Mouse (Mus musculus) testis, adult 2 months (tissue): ENCODE measurements around the gene Gm10198.

Experiments
- CTCF ChIP-seq: fragments of 200-500 bp; IDR thresholded peaks from 2 replicates; pipeline ENCODE4 v1.5.1; 2012; ENCODE audit warnings: low read depth, mild to moderate bottlenecking, inconsistent platforms, low read length, moderate library complexity; ENCODE audit not compliant: control insufficient read depth, insufficient read depth, insufficient replicate concordance
- POLR2A ChIP-seq: fragments of 200-500 bp; IDR thresholded peaks from 2 replicates; pipeline ENCODE4 v1.6.1; 2012; ENCODE audit warnings: low read depth, mild to moderate bottlenecking, inconsistent platforms, low read length, moderate library complexity; ENCODE audit not compliant: control insufficient read depth

DNA sequence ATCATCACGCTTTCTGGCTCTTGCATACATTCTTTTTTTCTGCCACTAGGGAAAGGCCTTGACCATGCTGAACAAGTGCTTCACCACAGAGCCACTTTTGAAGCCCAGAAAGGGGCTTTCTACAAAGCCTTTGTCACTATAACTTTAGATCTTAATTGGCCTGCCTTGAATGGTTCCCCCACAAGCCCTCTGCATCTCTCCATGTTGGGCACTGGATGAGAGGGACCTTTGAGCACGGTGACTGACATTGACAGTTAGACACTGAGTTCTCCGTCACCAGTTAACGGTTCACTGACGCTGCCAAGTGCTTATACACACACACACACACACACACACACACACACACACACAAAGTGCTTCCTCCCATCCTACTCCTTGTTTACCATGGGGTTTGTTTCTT, 30.0 kb upstream of the Gm10198 start:
- TF ChIP-seq POLR2A = no peak
- TF ChIP-seq CTCF = no peak
